Mouse (Mus musculus) neural tube, embryonic 14.5 days (tissue): Measurements from ENCODE around the gene Zfp493. TPM values are rescaled to one million over a fixed set of nuclear protein-coding genes. Genes with fewer than 3 reads are reported as not detected.
"Not testable (repeated sequence)": the region's sequence is repeated elsewhere in the genome, so short reads cannot be mapped to it uniquely, and the experiment has no call there.

Experiments used
- ATAC-seq: fragments of 200-750 bp; cut with Nextera tagmentation; 2 replicates; pipeline ENCODE4 v1.8.0; 2017; ENCODE audit warnings: low read depth, mild to moderate bottlenecking, moderate TSS enrichment, moderate library complexity
- H3K27ac ChIP-seq: fragments of 300-500 bp; sonication (generic); 2 replicates; pipeline ENCODE4 v1.5.1; 2014; ENCODE audit warnings: low read depth, mild to moderate bottlenecking, control low read depth, low read length, moderate library complexity, mixed read lengths
- H3K27me3 ChIP-seq: fragments of 300-500 bp; sonication (generic); 2 replicates; pipeline ENCODE4 v1.6.1; 2014; ENCODE audit warnings: low read length; ENCODE audit not compliant: control insufficient read depth, insufficient read depth
- H3K36me3 ChIP-seq: fragments of 300-500 bp; sonication (generic); 2 replicates; pipeline ENCODE4 v1.6.1; 2014; ENCODE audit warnings: low read length, mixed read lengths; ENCODE audit not compliant: control insufficient read depth, insufficient read depth
- H3K4me1 ChIP-seq: fragments of 300-500 bp; sonication (generic); 2 replicates; pipeline ENCODE4 v1.6.1; 2014; ENCODE audit warnings: low read length; ENCODE audit not compliant: control insufficient read depth, insufficient read depth
- H3K4me2 ChIP-seq: fragments of 300-500 bp; sonication (generic); 2 replicates; pipeline ENCODE4 v1.6.1; 2014; ENCODE audit warnings: mild to moderate bottlenecking, low read depth, low read length, control low read depth
- H3K4me3 ChIP-seq: fragments of 300-500 bp; sonication (generic); 2 replicates; pipeline ENCODE4 v1.5.1; 2014; ENCODE audit warnings: low read depth, low read length, control low read depth, mixed read lengths
- H3K9ac ChIP-seq: fragments of 300-500 bp; sonication (generic); replicated peaks from 2 replicates; pipeline ENCODE4 v1.6.1; 2014; ENCODE audit warnings: low read depth, mild to moderate bottlenecking, control low read depth, low read length, mixed read lengths
- H3K9me3 ChIP-seq: fragments of 300-500 bp; sonication (generic); 2 replicates; pipeline ENCODE4 v1.6.1; 2016; ENCODE audit warnings: low read length; ENCODE audit not compliant: control insufficient read depth
- polyA plus RNA-seq: library from polyadenylated mRNA; unstranded; fragments of >200 nt; fragmentation: Nextera tagmentation; extraction: Ambion mirVana; gene quantifications from 2 replicates; pipeline ENCODE4 v1.2.1, GENCODE M21; 2014

Zfp493 gene
- polyA plus RNA-seq, 1 experiment from 2014 or later = 3.3 TPM

GRCm38 (mm10) chr13:67833137-67833536 lies 53.6 kb downstream of the Zfp493 start:
- not testable (repeated sequence) for H3K27me3 ChIP-seq, H3K4me3 ChIP-seq, H3K27ac ChIP-seq, H3K4me2 ChIP-seq, H3K36me3 ChIP-seq, H3K9me3 ChIP-seq, H3K4me1 ChIP-seq, H3K9ac ChIP-seq
- peak; percentile 49; the same call in 1 of the 2 replicates for ATAC-seq

Other genes with a start within 250 kb of the Zfp493 start
- 17.8 and 18.4 TPM in 2 replicates for gene Zfp748, start 225.9 kb upstream of the Zfp493 start, polyA plus RNA-seq
- gene Zfp729b, start 170.0 kb upstream of the Zfp493 start, polyA plus RNA-seq = 6.1 and 7.2 TPM in 2 replicates
- gene Gm49345, start 141.9 kb upstream of the Zfp493 start, polyA plus RNA-seq = 1.2 TPM in 1 of 2 replicates, not detected in the other
- gene Zfp729a, start 141.9 kb upstream of the Zfp493 start, polyA plus RNA-seq = 4.1 and 5.1 TPM in 2 replicates
- 15.2 and 17.3 TPM in 2 replicates for gene Zfp738, start 92.6 kb upstream of the Zfp493 start, polyA plus RNA-seq
- gene Zfp65, start 50.5 kb upstream of the Zfp493 start, polyA plus RNA-seq = 6.1 TPM in 2 replicates
- 7.9 and 9.3 TPM in 2 replicates for gene Zfp85, start 24.5 kb upstream of the Zfp493 start, polyA plus RNA-seq
- gene Zfp273, start 34.0 kb downstream of the Zfp493 start, polyA plus RNA-seq = 13.1 and 14.2 TPM in 2 replicates
- 6.9 and 8.3 TPM in 2 replicates for gene Gm10037, start 51.4 kb downstream of the Zfp493 start, polyA plus RNA-seq
- gene BC048507, start 83.6 kb downstream of the Zfp493 start, polyA plus RNA-seq = 0.49 TPM in 1 of 2 replicates, not detected in the other